Mouse (Mus musculus) erythroid progenitor cell, adult 5-6 weeks (primary cell): ENCODE data around the gene Lrrtm1. TPM values are rescaled to one million over a fixed set of nuclear protein-coding genes. Genes with fewer than 3 reads are reported as not detected.

Source experiments
- ATAC-seq: replicated peaks from 2 replicates; pipeline ENCODE4 v1.8.0; 2016; ENCODE audit warnings: moderate number of reproducible peaks, mild to moderate bottlenecking, moderate TSS enrichment, inconsistent platforms; ENCODE audit not compliant: poor library complexity, low FRiP score, severe bottlenecking
- total RNA-seq, 2 experiments: library from RNA; stranded (forward) in 1 of 2; stranded (reverse) in 1 of 2; fragments of 150-400 nt in 1 of 2; fragments of 186-747, 209-891 nt in 1 of 2; gene quantifications; 2 replicates each; pipeline versions ENCODE4 v1.2.3 to v1.2.4; 2015 to 2017; ENCODE audit warnings: low replicate concordance in 2 of 2

Gene Lrrtm1
- total RNA-seq, 2 experiments from 2014 or later = not detected

DNA sequence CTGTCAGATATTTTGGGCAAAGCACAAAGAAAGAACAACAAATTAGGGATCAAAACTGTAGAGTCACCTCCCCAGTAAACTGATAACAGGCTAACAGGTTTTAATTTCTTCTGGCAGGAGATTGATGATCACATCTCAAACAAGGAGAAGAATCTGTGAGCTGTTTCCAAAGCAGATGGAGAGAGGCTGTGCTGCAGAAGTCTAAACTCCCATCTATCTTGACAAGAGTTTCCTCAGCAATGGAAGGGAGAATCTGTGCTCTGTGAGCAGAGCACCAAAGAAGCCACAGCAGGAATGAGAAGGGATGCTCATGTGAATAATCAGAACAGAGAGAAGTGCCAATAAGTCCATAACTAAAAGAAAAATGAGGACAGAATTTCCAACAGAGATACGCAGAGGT is 58.8 kb downstream of the Lrrtm1 start:
- no peak for ATAC-seq

DNA sequence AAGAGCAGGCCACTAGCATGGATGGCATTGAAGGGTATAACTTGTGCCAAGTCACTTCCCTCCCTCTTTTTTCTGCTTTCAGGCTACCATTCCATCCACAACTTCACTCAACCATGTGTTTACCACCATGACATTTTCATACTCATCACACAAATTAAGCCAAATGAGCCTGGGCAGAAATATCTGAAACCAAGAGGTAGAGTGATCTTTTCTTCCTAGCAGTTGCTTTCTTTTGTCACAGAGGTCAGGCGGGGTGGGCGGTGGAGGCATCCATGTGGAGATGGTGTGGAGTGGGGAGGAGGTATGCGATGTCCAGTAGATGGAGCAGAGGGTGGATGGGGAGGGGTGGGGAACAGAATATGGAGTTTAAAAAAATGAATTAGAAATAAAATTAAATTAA is 64.3 kb downstream of the Lrrtm1 start:
- ATAC-seq = no peak
